Mouse (Mus musculus): Measurements from ENCODE around the gene Slc13a2.

The Slc13a2 gene

GRCm38 (mm10) chr11:78397397-78397796 lies 24.6 kb downstream of the Slc13a2 start:
- peak; percentile 40 for DNase-seq (ENCODE audit: extremely low read depth, low read depth)

GRCm38 (mm10) chr11:78396950-78397349 lies 25.1 kb downstream of the Slc13a2 start:
- DNase-seq (ENCODE audit: extremely low read depth, low read depth): no peak

GRCm38 (mm10) chr11:78392728-78393127 lies 29.3 kb downstream of the Slc13a2 start:
- DNase-seq (ENCODE audit: extremely low read depth, low read depth): no peak

- no peak for DNase-seq (ENCODE audit: extremely low read depth, low read depth)
These were observed 35.4 kb downstream of the Slc13a2 start, which contains the start of gene Foxn1 for GRCm38 (mm10) chr11:78386508-78387043. Foxn1 (minus strand) TSS chr11:78386558.

GRCm38 (mm10) chr11:78385776-78386175 lies 36.2 kb downstream of the Slc13a2 start:
- DNase-seq (ENCODE audit: extremely low read depth, low read depth): no peak

DNA sequence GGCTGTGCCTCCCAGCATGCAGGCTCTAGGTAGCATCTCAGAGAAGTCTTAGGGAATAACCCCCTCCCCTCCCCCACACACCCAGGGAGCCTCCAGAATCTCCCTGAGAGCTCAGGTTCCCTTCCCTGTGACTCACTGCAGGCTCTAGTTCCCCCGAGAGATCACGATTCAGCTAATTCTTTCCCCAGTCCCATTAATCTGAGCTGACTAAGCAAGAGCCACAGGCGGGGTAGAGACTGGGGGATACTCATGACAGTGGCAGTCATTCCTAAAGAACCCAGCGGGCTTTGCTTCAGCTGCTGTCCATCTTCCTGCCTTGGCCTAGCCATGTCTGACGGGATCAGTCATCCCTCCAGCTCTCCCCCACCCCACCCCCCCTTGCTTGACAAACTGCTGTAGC lies 39.3 kb downstream of the Slc13a2 start:
- DNase-seq (ENCODE audit: extremely low read depth, low read depth): no peak

DNA sequence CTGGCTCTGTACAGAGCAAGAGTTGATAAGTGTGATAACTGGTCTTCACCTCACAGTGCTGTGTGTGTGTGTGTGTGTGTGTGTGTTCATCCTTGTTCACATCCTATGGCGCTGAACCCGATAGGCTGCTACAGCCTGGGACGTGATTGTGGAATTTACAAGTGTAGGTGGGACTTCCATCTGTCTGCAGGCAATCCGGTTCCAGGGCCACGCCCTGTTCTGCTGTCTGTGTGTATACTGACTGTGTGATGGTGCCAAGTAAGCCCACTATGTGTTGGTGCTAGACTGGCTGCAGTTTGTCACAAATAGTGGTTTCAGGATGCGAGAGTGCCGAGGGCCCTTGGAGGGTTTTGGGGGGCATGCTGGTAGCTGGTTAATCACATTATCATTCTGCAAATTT lies 39.7 kb downstream of the Slc13a2 start:
- no peak for DNase-seq (ENCODE audit: extremely low read depth, low read depth)

DNA sequence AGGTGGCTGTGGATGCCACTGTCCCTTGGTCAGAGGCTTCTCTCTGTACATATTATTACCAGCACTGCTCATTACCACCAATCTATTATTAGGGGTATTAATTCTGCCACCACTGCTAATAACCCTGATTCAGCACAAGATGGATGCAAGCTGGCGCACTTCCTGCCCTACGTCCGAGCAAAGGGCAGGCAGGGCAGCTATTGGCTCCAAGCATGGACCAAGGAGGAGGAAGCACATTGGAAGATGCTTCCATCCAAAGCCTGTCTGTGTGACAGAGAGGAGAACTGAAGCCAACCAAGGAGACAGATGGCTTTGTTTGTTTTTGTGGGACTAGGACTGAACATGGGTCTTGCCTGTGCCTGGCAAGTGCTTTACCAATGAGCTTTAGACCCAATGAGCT lies 41.0 kb downstream of the Slc13a2 start:
- DNase-seq (ENCODE audit: extremely low read depth, low read depth): no peak

DNA sequence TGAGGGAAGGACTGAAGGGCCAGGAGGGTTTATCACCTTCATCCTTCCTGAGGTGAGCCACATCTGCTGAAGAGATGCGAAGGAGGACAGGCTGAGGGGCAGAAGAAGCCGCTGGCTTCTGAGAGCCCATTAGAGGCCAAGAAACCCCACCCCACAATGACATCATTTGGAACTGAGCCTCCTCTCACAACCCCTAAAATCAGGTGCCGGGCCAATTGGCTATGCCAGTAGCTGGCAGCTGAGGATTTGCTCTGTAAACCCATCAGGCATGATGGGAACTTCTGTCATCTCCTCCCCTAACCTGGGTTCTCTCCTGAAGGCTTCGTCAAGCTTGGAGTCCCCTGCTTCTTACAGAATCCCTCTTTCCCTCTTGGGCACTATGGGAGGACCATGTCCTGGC lies 41.7 kb downstream of the Slc13a2 start:
- DNase-seq (ENCODE audit: extremely low read depth, low read depth): no peak

DNA sequence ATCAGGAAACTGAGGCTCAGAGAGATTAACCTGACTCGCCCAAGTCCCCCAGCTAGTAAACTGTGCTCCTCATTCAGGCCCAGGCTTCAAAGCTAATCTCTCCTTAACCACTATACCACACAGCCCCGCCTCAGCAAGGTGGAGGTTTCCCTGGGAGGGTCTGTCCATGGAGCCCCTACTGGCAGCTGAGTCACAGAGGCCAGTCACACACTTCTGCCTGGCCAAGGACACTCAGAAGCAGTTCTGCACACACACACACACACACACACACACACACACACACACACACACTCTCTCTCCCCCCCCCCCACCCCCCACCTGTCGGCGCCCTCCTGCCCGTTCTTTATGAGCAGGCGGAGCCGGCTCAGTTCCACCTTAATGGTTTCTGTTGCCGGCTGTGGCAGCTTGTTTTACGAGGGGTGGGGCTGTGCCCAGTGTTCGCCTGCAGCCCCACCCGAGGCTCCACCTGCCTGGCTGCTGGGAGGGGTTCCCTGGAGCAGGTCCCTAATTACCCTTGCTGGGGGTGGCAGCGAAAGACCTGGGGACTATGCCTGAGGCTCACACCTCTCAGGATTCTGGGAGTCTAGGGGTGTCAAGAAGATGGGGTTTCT lies 44.4 kb downstream of the Slc13a2 start:
- no peak for DNase-seq (ENCODE audit: extremely low read depth, low read depth)

DNA sequence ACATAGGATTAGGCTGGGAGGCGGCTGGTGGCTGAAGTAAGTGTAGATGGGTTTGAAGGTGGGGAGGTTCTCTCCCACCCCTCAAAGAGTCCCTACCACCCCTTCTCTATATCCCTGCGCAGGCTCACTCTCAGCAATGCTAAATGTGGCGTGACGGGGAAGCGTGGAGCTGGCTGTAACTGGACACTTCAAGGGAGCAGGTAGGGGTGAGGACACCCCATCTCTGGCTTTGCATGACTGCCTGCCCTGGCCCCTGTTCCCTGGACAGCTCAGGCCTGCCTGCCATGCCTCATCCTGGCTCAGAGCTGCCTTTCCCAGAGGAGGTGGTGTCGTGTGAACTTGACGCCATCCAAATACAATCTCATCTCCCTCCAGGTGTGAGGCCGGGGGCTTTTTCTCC lies 47.9 kb downstream of the Slc13a2 start:
- DNase-seq (ENCODE audit: extremely low read depth, low read depth): no peak

DNA sequence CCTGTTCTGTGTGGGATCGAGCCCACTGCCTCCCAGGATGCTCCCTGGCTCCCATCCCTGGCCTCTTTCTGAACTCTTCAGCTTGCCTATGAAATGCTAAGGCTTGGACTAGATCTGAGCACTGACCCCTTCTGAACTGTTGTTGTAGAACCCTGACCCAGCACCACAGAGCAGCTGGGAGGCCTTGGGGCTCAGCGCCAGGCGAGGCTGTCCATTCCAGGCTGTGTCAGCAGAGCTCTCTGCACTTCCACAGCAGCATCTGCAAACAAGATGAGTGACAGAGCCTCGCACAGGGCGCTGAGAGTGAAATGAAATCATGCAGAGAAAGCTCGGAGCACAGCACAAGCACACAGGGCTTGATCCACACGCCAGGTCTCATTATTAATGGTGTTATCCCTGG lies 49.4 kb downstream of the Slc13a2 start:
- no peak for DNase-seq (ENCODE audit: extremely low read depth, low read depth)

GRCm38 (mm10) chr11:78372166-78372565 lies 49.9 kb downstream of the Slc13a2 start:
- no peak for DNase-seq (ENCODE audit: extremely low read depth, low read depth)

- no peak for DNase-seq (ENCODE audit: extremely low read depth, low read depth)
These were observed 50.3 kb downstream of the Slc13a2 start for GRCm38 (mm10) chr11:78371711-78372110.

DNA sequence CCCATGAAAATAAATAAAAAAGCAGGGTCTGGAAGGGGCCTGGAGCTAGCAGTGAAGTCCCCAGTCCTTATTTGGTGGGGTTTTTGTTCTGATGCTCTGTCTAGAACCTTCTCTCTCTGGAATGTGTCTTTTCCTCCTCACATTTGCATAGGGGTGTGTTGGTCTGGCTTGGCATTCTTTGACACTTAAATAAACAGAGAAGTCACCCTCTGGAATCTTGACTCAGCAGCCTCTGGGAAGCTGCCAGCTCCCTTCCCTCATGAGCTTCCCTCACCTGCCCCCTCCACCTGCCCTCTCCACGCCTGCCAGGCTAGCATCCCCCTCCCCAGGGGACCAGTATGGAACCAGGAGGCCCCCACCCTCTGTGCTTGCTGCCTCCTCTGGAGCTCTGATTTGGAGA lies 51.6 kb downstream of the Slc13a2 start:
- DNase-seq (ENCODE audit: extremely low read depth, low read depth): no peak

DNA sequence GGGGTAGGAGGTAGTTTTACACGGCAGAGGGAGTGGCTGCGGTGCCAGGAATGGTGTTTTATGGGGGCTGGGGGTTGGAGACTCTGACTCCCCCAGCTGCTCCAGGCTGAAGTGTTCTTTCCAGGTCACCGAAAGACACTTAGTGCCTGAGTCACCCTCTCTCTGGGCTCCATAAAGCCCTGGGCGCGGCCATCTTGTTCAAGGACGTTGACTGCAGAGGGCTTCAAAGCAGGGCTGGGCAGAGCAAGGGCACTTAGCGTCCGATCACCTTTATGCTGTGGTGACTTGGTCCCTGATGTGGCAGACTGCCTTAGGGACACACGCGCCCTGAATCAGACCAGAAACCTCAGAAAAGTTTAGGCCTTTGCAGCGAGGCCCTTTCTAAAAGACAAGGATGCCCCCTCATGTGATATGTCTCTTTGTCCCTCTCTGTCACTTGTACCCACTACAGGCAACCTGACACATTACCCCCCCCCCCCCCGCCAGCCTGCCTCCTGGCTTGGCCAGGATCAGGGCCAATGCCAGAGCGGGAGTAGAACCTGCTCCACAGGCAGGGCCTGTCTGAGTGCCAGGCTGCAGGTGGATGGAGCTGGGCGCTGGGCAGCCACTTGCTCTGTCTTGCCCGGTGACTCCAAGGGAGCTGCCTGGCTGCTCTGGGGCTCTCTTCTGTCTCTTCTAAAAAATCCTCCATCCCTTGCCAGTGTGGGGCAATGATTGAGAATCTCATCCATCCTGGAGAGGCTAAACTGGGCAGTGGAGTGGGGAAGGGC lies 54.4 kb downstream of the Slc13a2 start:
- DNase-seq (ENCODE audit: extremely low read depth, low read depth): no peak

GRCm38 (mm10) chr11:78364103-78364502 lies 57.9 kb downstream of the Slc13a2 start:
- no peak for DNase-seq (ENCODE audit: extremely low read depth, low read depth)

GRCm38 (mm10) chr11:78363309-78364007 lies 58.6 kb downstream of the Slc13a2 start:
- no peak for DNase-seq (ENCODE audit: extremely low read depth, low read depth)

- no peak for DNase-seq (ENCODE audit: extremely low read depth, low read depth)
These were observed 61.3 kb downstream of the Slc13a2 start for GRCm38 (mm10) chr11:78360789-78361131.

DNA sequence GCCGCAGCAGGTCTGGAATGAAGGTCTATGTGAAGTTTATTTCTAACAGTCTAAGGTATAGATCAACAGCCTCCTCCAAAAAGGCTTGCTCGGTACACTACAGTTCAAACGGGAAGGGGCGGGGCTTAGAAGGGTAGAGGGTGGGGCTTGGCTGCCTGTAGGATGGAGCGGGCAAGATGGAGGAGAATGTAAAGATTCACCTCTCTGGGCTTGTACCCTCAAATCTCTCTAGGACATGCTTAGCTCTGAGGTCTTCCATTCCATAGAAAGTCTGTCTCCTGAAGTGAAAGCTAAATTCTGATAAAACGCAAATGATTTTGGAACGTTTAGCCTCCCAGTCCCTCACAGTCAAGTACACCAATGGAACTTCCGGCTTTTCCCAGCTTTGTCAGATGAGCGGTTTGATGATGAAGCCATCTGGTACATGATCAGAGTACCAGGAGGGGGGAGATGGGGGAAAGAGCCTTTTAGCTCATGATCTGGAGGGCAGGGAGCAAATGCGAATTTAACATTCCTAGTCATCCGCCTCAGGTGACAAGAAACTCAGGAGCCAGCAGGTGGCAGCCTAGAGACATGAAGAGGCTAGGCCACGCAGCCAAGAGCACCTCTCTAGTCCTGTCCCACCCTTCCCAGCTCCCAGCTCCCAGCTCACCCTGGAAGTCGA lies 61.8 kb downstream of the Slc13a2 start:
- DNase-seq (ENCODE audit: extremely low read depth, low read depth): peak; percentile 69

DNA sequence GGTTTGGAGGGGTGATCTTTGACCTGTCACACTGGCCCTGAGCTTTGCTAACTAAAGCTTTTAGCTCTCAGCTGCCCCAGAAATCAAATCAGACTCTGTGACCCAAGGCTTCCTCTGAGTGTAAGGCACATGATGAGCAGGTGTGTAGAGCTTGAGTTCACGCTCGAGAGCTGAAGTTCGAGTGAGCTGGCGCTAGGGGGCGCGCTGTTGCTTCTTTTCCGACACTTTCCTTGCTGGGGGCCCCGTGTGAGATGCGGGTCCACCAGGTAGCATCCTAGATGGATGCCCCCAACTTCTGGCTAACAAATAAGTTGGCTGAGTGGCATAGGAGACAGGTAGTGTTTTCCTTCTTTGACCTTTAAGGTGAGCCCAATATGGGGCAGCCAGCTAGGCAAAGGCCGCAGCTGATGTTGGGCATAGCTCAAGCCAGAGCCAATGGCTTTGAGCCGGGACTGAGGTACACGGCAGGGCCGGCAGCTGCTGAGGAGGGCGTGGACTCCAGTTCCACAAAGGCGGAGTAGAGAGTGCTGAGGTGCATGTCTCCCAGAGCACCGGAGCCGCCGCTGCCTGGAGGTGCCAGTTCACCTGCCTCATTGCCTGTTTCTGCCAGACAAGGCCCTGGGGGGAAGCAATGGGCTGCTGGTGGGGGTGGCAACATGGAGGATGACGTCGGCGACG lies 63.5 kb downstream of the Slc13a2 start:
- peak; percentile 29 for DNase-seq (ENCODE audit: extremely low read depth, low read depth)
